Mouse (Mus musculus) liver, embryonic 14.5 days (tissue): ENCODE results near the gene Fam118a.

Source experiments
- CTCF ChIP-seq: IDR thresholded peaks from 2 replicates; pipeline ENCODE4 v1.5.1; 2016; ENCODE audit warnings: antibody characterized with exemption, low read depth, control low read depth
- EP300 ChIP-seq: IDR thresholded peaks from 2 replicates; pipeline ENCODE4 v1.6.1; 2016; ENCODE audit warnings: antibody characterized with exemption, low read depth

- no peak for TF ChIP-seq CTCF
- TF ChIP-seq EP300: no peak
Observed at GRCm38 (mm10) chr15:85041546-85042225, 12.9 kb downstream of the Fam118a start.
